Mouse (Mus musculus): ENCODE data around the gene Cd248. TPM values are rescaled to one million over a fixed set of nuclear protein-coding genes. Genes with fewer than 3 reads are reported as not detected.

Cd248 gene
- polyA plus RNA-seq, 1 experiment: not detected

DNA sequence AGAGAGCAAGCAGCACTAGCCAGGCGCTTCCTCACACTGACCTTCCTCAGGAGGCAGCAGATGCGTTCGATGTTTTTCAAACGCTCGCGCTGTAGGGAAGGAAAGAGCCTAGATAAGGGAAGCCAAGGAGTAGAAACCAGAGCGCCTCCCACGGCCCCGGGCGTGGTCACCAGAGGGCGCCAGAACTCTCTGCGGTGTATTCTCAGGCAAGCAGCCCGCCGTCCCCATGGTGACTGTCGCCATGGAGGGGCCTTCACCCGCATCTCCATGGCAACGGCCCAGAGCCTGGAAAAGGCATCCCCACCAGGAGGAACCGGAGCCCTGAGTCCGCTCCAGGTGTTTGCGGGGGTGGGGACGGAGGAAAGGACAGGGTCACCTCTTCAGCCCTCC lies 26.4 kb downstream of the Cd248 start:
- peak; percentile 71 for TF ChIP-seq CTCF (IDR thresholded peaks at IDR 0.05; ENCODE audit: insufficient read depth, low read depth, low read length)
- no peak for TF ChIP-seq POLR2A (IDR thresholded peaks at IDR 0.05; ENCODE audit: insufficient read depth, low read depth, low read length)
- 1% methylated on average over 21 of the region's 21 CpGs for WGBS
- H3K4me1 ChIP-seq (ENCODE audit: control insufficient read depth, insufficient read depth, low read length): peaks cover 45% of the 10 kb centered on the region
- H3K4me3 ChIP-seq (ENCODE audit: insufficient read depth, low read depth, low read length): peak overlapping the region; percentile 46
- peak overlapping the region; percentile 50 for H3K27ac ChIP-seq (ENCODE audit: insufficient read depth, low read depth, low read length)

GRCm38 (mm10) chr19:5094746-5095417 lies 27.0 kb downstream of the Cd248 start:
- peak overlapping the region; percentile 46 for H3K4me3 ChIP-seq (ENCODE audit: insufficient read depth, low read depth, low read length)
- TF ChIP-seq POLR2A (IDR thresholded peaks at IDR 0.05; ENCODE audit: insufficient read depth, low read depth, low read length): no peak
- TF ChIP-seq CTCF (IDR thresholded peaks at IDR 0.05; ENCODE audit: insufficient read depth, low read depth, low read length): no peak
- peak overlapping the region; percentile 50 for H3K27ac ChIP-seq (ENCODE audit: insufficient read depth, low read depth, low read length)
- H3K4me1 ChIP-seq (ENCODE audit: control insufficient read depth, insufficient read depth, low read length): peaks cover 49% of the 10 kb centered on the region
- WGBS: 12% methylated on average over 11 of the region's 11 CpGs

DNA sequence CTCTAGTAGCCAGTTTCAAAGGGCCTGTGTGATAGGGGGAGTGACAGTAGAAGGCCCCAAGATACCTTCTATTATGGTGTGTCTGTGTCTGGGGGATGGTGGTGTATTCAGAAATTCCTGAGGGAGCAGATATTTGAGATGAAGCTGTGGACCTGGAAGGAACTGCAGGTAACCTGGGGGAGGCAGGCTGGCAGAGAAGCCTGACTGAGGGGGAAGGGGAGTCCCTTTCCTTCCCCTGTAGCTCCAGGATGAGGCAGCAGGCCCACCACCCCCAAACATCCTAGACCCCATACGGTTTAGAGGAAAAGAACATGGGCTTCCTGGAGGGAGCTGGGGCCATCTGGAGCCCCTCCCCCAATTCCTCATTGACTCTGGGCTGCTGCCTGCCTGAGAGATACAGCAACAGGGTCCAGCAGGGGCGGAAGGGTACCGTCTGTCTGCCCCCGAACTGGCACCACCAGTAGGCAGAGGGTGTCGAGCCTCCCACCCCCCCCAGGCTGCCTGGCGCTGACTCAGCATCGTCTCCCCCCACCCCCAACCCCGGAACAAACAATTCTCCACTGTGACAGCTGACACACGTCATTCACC lies 28.1 kb downstream of the Cd248 start:
- peak overlapping the region; percentile 94 for H3K4me3 ChIP-seq (ENCODE audit: insufficient read depth, low read depth, low read length)
- WGBS: 3% methylated on average over 9 of the region's 9 CpGs
- TF ChIP-seq CTCF (IDR thresholded peaks at IDR 0.05; ENCODE audit: insufficient read depth, low read depth, low read length) (no peak), POLR2A (IDR thresholded peaks at IDR 0.05; ENCODE audit: insufficient read depth, low read depth, low read length) (no peak)
- H3K4me1 ChIP-seq (ENCODE audit: control insufficient read depth, insufficient read depth, low read length): peaks cover 53% of the 10 kb centered on the region
- peak overlapping the region; percentile 50 for H3K27ac ChIP-seq (ENCODE audit: insufficient read depth, low read depth, low read length)

DNA sequence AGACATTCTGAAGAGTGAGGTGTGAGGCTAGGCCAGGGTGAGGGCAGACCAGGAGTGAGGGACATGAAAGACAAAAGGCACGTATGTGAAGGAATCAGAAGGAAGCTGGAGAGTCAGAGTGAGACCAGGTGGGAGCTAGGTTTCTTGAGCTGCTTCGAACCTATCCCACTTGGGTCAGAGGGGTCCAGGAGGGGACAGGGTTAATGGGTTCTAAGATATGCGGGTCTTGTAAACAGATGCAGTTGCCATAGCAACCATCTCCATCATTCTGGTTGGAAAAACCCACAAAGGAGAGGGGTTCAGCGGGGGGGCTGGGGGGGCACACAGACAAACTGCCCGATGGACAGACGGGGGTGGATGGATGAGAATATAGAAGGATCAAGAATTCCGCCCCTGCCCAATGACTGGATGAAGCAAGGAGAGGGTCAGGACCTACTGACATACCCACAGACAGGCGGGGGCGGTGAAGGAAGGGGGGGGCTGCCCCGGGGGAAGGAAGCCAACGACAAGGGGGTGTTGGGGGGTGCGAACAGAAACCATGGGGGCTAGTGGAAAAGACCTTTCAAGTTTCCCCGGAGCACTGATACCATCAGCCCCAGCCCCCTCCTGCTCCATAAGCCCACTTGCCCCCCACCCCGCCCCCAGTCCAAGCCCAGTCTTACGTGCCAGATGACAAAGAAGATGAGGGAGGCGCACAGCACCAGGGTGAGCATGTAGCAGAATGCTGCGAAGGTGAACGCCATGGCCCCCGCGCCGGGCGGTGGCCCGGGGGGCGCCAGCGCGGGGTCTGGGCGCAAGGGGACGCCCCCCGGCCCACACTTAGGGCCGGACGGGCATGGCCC lies 29.9 kb downstream of the Cd248 start:
- Histone ChIP-seq H3K4me3 (ENCODE audit: insufficient read depth, low read depth, low read length) (peak overlapping the region; percentile 94), H3K27ac (ENCODE audit: insufficient read depth, low read depth, low read length) (peak overlapping the region; percentile 71), H3K4me1 (ENCODE audit: control insufficient read depth, insufficient read depth, low read length) (peaks cover 53% of the 10 kb centered on the region)
- TF ChIP-seq CTCF (IDR thresholded peaks at IDR 0.05; ENCODE audit: insufficient read depth, low read depth, low read length) (no peak), POLR2A (IDR thresholded peaks at IDR 0.05; ENCODE audit: insufficient read depth, low read depth, low read length) (no peak)
- WGBS: 3% methylated on average over 31 of the region's 31 CpGs

DNA sequence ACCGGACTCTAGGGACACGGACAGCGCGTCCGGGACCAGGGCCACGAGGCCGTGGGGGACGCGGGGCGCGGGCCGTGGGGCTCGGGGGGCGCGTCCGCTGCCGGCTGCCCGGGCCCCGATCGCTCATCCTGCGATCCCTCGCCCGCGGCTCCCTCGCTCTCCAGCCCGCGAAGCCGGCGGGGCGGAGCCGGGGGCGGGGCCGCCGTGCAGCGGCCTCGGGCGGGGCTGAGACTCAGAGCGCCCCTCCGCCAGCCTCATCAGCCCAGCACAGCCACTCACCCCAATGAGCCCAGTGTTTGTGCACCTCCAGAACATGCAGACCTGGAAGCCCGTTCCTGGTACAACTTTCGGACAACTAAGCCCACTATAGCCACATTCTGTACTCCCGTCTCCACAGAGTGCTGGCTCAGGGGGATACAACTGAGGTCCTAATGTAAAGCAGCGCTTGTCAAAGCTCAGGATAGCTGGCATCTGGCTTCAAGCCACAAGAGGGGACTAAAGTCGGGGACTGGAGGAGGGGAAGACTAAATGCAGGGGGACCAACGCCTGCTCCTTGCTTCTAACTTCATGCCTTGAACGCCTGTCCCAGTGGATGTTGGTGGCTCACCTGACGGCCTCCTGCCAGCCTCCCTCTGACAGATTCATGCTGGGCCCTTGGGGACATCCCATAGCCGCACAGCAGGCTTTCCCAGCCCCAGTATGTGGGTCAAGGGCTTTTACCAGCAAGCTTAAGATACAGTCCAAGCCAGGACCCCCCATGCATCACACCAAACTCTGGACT lies 30.7 kb downstream of the Cd248 start, which contains the start of gene Cnih2:
Gene Cnih2 (minus strand): TSS at position 159 of the 781 bp plus-strand sequence.
- peaks cover 45% of the 10 kb centered on the region for H3K4me1 ChIP-seq (ENCODE audit: control insufficient read depth, insufficient read depth, low read length)
- 3% methylated on average over 41 of the region's 48 CpGs for WGBS
- H3K27ac ChIP-seq (ENCODE audit: insufficient read depth, low read depth, low read length): peak within 1 kb of the TSS; percentile 71
- H3K4me3 ChIP-seq (ENCODE audit: insufficient read depth, low read depth, low read length): peak within 1 kb of the TSS; percentile 94
- TF ChIP-seq POLR2A (IDR thresholded peaks at IDR 0.05; ENCODE audit: insufficient read depth, low read depth, low read length): peak; percentile 31; the same call in 1 of the 2 replicates
- TF ChIP-seq CTCF (IDR thresholded peaks at IDR 0.05; ENCODE audit: insufficient read depth, low read depth, low read length): no peak

DNA sequence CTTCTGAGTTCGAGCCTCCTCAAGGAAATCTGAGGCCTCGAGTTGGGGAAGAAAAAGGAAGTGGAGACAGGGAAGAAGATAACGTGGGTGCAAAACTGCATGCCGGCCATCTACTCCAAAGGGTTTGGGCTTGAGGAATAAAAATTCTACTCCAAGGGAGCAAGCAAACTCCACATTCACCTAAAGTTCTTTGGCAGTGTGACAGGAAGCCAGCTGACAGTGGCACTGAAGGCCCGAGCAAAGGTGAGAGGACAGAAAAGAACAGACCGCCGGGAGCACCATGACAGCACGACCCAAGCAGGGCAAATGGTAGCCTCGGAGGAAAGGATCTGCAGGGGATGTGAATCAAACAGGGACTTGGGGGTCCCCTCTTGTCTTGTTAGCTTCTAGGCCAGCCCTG lies 38.2 kb downstream of the Cd248 start:
- H3K4me3 ChIP-seq (ENCODE audit: insufficient read depth, low read depth, low read length): peak overlapping the region; percentile 84
- TF ChIP-seq CTCF (IDR thresholded peaks at IDR 0.05; ENCODE audit: insufficient read depth, low read depth, low read length): no peak
- no peak for TF ChIP-seq POLR2A (IDR thresholded peaks at IDR 0.05; ENCODE audit: insufficient read depth, low read depth, low read length)
- WGBS: 2% methylated on average over 9 of the region's 9 CpGs
- peak overlapping the region; percentile 99 for H3K27ac ChIP-seq (ENCODE audit: insufficient read depth, low read depth, low read length)
- H3K4me1 ChIP-seq (ENCODE audit: control insufficient read depth, insufficient read depth, low read length): peaks cover 23% of the 10 kb centered on the region

DNA sequence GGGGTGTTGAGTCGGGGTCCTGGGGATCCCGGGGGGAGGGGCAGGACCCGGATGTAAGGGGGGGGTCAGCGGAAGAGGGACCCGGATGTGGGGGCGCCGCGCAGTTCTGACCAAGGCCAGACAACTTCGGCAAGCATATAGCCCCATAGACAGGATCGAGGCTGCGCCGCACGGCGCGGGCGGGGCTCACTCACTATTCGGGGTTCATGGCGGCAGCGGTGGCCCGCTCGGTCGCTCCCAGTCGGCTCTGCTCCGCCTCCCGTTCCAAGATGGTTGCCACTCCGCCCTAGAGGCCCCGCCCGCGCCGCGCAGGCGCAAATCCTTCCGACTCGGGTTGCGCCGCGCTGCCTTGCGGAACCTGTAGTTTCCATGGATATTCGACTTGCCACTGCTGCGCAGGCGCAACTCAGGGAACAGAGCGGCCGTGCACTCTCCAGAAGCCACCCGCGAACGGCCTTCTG lies 38.9 kb downstream of the Cd248 start, which contains the start of gene Rab1b:
Gene Rab1b (minus strand): TSS at position 342 of the 461 bp plus-strand sequence.
- under 1% methylated on average over 45 of the region's 46 CpGs for WGBS
- TF ChIP-seq POLR2A (IDR thresholded peaks at IDR 0.05; ENCODE audit: insufficient read depth, low read depth, low read length): peak; percentile 64; the same call in 1 of the 2 replicates
- TF ChIP-seq CTCF (IDR thresholded peaks at IDR 0.05; ENCODE audit: insufficient read depth, low read depth, low read length): no peak
- H3K27ac ChIP-seq (ENCODE audit: insufficient read depth, low read depth, low read length): peak within 1 kb of the TSS; percentile 99
- H3K4me3 ChIP-seq (ENCODE audit: insufficient read depth, low read depth, low read length): peak within 1 kb of the TSS; percentile 84
- H3K4me1 ChIP-seq (ENCODE audit: control insufficient read depth, insufficient read depth, low read length): peaks cover 23% of the 10 kb centered on the region
